Mouse (Mus musculus) layer of hippocampus, postnatal 10 days (tissue): ENCODE measurements around the gene Dgkg. TPM values are rescaled to one million over a fixed set of nuclear protein-coding genes. Genes with fewer than 3 reads are reported as not detected.

ENCODE experiments used
- DNase-seq, 2 experiments: peaks; one replicate each; pipeline ENCODE4 v3.0.0; 2021; ENCODE audit warnings: low spot score in 2 of 2
- total RNA-seq, 2 experiments: library from RNA; stranded (reverse); gene quantifications; 2 replicates each; pipeline ENCODE4 v1.2.3; 2021

Gene Dgkg
- total RNA-seq, 2 experiments from 2014 or later, result 113 to 120 TPM

GRCm38 (mm10) chr16:22600108-22600699, 56.8 kb downstream of the Dgkg start:
- DNase-seq, result no peak

- DNase-seq, result no peak
Measured at GRCm38 (mm10) chr16:22598741-22599140, 58.3 kb downstream of the Dgkg start.

- no peak for DNase-seq
Measured at GRCm38 (mm10) chr16:22596394-22596793, 60.6 kb downstream of the Dgkg start.

GRCm38 (mm10) chr16:22593907-22594306, 63.1 kb downstream of the Dgkg start:
- no peak for DNase-seq

- DNase-seq, result no peak
Measured at GRCm38 (mm10) chr16:22589619-22590018, 67.4 kb downstream of the Dgkg start.

- DNase-seq, result no peak
Measured at GRCm38 (mm10) chr16:22586151-22586836, 70.7 kb downstream of the Dgkg start.

GRCm38 (mm10) chr16:22585523-22585922, 71.5 kb downstream of the Dgkg start:
- no peak for DNase-seq

- no peak for DNase-seq
Measured at GRCm38 (mm10) chr16:22583401-22583800, 73.6 kb downstream of the Dgkg start.

GRCm38 (mm10) chr16:22582173-22582929, 74.7 kb downstream of the Dgkg start:
- no peak for DNase-seq

GRCm38 (mm10) chr16:22580103-22580502, 76.9 kb downstream of the Dgkg start:
- DNase-seq, result peak; percentile 34 to 45

- DNase-seq, result no peak
Measured at GRCm38 (mm10) chr16:22578883-22579282, 78.1 kb downstream of the Dgkg start.

GRCm38 (mm10) chr16:22577656-22578055, 79.4 kb downstream of the Dgkg start:
- peak; percentile 41 to 56 for DNase-seq

GRCm38 (mm10) chr16:22574164-22574563, 82.9 kb downstream of the Dgkg start:
- no peak for DNase-seq

- no peak for DNase-seq
Measured at GRCm38 (mm10) chr16:22572641-22573341, 84.2 kb downstream of the Dgkg start.

GRCm38 (mm10) chr16:22564907-22565272, 92.1 kb downstream of the Dgkg start:
- no peak for DNase-seq

GRCm38 (mm10) chr16:22564259-22564906, 92.6 kb downstream of the Dgkg start:
- DNase-seq, result peak; percentile 67 to 68

- no peak for DNase-seq
Measured at GRCm38 (mm10) chr16:22563594-22563993, 93.4 kb downstream of the Dgkg start.

GRCm38 (mm10) chr16:22554996-22555395, 102.0 kb downstream of the Dgkg start:
- no peak for DNase-seq

GRCm38 (mm10) chr16:22552351-22552750, 104.7 kb downstream of the Dgkg start:
- DNase-seq, result no peak

GRCm38 (mm10) chr16:22551231-22552000, 105.6 kb downstream of the Dgkg start:
- no peak for DNase-seq
